Mouse (Mus musculus) megakaryocyte, embryonic 14.5 days (primary cell): ENCODE measurements around the gene Eif2b3. TPM values are rescaled to one million over a fixed set of nuclear protein-coding genes. Genes with fewer than 3 reads are reported as not detected.
A peak's percentile ranks its signal among the peaks of the same experiment; 100 is the strongest.

ENCODE experiments used
- H3K27me3 ChIP-seq: replicated peaks from 2 replicates; pipeline ENCODE3; 2012; ENCODE audit warnings: inconsistent platforms
- H3K36me3 ChIP-seq: replicated peaks from 2 replicates; pipeline ENCODE3; 2012; ENCODE audit warnings: low read length, inconsistent platforms, mixed read lengths
- H3K4me1 ChIP-seq: 2 replicates; pipeline ENCODE4 v1.6.1; 2012; ENCODE audit warnings: inconsistent platforms
- H3K4me3 ChIP-seq: replicated peaks from 2 replicates; pipeline ENCODE3; 2012; ENCODE audit warnings: moderate library complexity, mild to moderate bottlenecking, inconsistent platforms
- H3K9me3 ChIP-seq: 2 replicates; pipeline ENCODE4 v1.6.1; 2012; ENCODE audit warnings: inconsistent platforms
- FLI1 ChIP-seq: IDR thresholded peaks from 2 replicates; pipeline ENCODE4 v1.6.1; 2012; ENCODE audit warnings: low read length, inconsistent platforms, mixed read lengths
- GATA1 ChIP-seq: IDR thresholded peaks from 3 replicates; pipeline ENCODE4 v1.6.1; 2012; ENCODE audit warnings: mixed read lengths, low read length, inconsistent platforms, borderline replicate concordance
- polyA plus RNA-seq: library from polyadenylated mRNA; stranded (reverse); fragments of >175 nt; gene quantifications from 2 replicates; pipeline ENCODE4 v1.2.3, GENCODE M21; 2012; ENCODE audit warnings: low replicate concordance; ENCODE audit not compliant: insufficient read depth

Gene Eif2b3
- polyA plus RNA-seq, 1 experiment: 5.3 TPM

- Histone ChIP-seq H3K36me3 (peaks cover 50% of the 10 kb centered on the region), H3K27me3 (no peaks in the 10 kb centered on the region), H3K4me3 (no peak overlapping the region), H3K4me1 (peaks cover 5% of the 10 kb centered on the region), H3K9me3 (no peaks in the 10 kb centered on the region)
- no peak for TF ChIP-seq FLI1
- TF ChIP-seq GATA1: no peak
These were observed 30.3 kb downstream of the Eif2b3 start for GRCm38 (mm10) chr4:117049485-117049884.

DNA sequence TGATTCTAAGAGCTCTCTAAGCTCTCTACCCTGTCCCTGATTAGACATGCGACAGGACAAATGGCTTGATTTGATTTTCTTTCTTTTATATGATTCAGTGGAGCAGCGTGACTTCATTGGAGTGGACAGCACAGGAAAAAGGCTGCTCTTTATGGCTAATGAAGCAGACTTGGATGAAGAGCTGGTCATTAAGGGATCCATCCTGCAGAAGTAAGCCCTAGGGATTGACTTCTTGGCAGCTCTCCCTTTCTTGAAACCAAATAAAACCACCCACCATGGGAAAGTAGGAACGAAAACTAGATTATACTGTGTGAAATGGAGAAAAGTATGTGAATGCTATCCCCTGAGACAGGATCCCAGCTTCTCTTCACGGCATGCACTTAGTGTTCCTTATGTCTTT is 33.4 kb downstream of the Eif2b3 start:
- Histone ChIP-seq H3K4me1 (peaks cover 20% of the 10 kb centered on the region), H3K36me3 (peaks cover 40% of the 10 kb centered on the region), H3K4me3 (no peak overlapping the region), H3K9me3 (no peaks in the 10 kb centered on the region), H3K27me3 (no peaks in the 10 kb centered on the region)
- no peak for TF ChIP-seq GATA1
- TF ChIP-seq FLI1: no peak

GRCm38 (mm10) chr4:117053956-117054355 is 34.8 kb downstream of the Eif2b3 start:
- Histone ChIP-seq H3K36me3 (peaks cover 42% of the 10 kb centered on the region), H3K4me3 (no peak overlapping the region), H3K9me3 (no peaks in the 10 kb centered on the region), H3K27me3 (no peaks in the 10 kb centered on the region), H3K4me1 (peaks cover 22% of the 10 kb centered on the region)
- no peak for TF ChIP-seq FLI1
- TF ChIP-seq GATA1: no peak

- no peaks in the 10 kb centered on the region for H3K9me3 ChIP-seq
- peaks cover 22% of the 10 kb centered on the region for H3K4me1 ChIP-seq
- H3K4me3 ChIP-seq: no peak overlapping the region
- TF ChIP-seq FLI1 (no peak), GATA1 (no peak)
- peaks cover 51% of the 10 kb centered on the region for H3K36me3 ChIP-seq
- H3K27me3 ChIP-seq: no peaks in the 10 kb centered on the region
These were observed 36.9 kb downstream of the Eif2b3 start for GRCm38 (mm10) chr4:117056102-117056501.

DNA sequence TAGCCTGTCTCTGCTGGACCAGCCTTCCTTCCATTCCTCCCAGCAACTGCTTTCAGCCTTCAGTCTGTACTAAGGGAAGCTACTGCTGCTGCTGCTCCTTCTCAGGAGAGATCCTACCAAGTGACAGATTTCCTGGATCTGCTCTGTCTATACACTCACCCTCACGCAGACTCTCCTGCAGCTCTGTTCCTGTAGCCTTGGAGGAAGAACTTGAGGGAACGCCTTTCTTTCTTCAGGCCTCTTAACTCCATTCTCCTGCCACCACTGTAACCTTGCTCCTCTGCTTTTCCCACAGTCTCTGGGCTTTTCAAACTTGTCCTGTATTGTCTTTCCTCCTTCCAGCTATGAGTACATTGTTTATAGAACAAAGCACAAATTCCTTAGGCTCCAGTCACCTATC is 37.3 kb downstream of the Eif2b3 start:
- no peak for TF ChIP-seq GATA1
- Histone ChIP-seq H3K4me3 (no peak overlapping the region), H3K36me3 (peaks cover 52% of the 10 kb centered on the region)

GRCm38 (mm10) chr4:117058512-117058911 is 39.3 kb downstream of the Eif2b3 start:
- Histone ChIP-seq H3K9me3 (no peaks in the 10 kb centered on the region), H3K27me3 (no peaks in the 10 kb centered on the region), H3K36me3 (peaks cover 56% of the 10 kb centered on the region), H3K4me1 (peaks cover 26% of the 10 kb centered on the region), H3K4me3 (no peak overlapping the region)
- TF ChIP-seq GATA1 (no peak), FLI1 (no peak)

More for the DNA sequence above, 37.3 kb downstream of the Eif2b3 start:
- H3K27me3 ChIP-seq: no peaks in the 10 kb centered on the region
- peaks cover 22% of the 10 kb centered on the region for H3K4me1 ChIP-seq
- no peaks in the 10 kb centered on the region for H3K9me3 ChIP-seq

DNA sequence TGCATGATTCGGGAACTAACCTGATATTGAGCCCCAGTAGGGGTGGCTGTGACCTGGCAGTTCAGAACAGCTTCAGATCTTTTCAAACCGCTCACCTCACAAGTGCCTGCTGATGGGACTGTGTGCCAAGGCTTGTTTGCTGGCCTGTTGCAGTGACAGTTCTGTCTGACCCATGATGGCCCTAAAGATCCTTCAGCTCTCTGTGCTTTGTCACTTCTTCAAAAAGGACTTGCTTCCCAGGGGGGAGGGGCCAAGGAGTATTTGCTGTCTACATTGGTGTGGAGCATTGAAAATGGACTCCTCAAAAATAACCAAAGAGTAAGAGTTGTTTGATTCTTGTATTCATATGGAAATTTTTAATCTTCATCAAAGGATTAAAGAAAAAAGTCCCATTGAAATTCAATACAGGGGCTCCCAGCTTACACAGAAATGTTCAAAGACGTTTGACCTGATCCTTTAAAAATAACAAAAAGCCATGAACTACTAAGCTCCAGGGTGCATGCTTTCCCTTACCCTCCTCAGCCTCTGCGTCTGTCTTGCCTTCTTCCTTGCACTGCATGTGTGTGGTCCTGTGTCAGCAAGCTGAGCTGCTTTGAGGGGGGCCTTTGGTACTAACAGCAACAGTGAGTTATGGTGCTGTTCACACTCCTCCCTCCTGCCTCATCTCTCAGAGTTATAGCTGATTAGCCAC is 43.6 kb downstream of the Eif2b3 start:
- Histone ChIP-seq H3K4me3 (no peak overlapping the region), H3K36me3 (peaks cover 75% of the 10 kb centered on the region)
- TF ChIP-seq GATA1: no peak
- no peak for TF ChIP-seq FLI1

GRCm38 (mm10) chr4:117068035-117068434 is 48.8 kb downstream of the Eif2b3 start:
- Histone ChIP-seq H3K27me3 (no peaks in the 10 kb centered on the region), H3K36me3 (peaks cover 86% of the 10 kb centered on the region), H3K4me1 (peaks cover 30% of the 10 kb centered on the region), H3K4me3 (no peak overlapping the region), H3K9me3 (no peaks in the 10 kb centered on the region)
- TF ChIP-seq GATA1: no peak

More for the DNA sequence above, 43.6 kb downstream of the Eif2b3 start:
- H3K4me1 ChIP-seq: peaks cover 10% of the 10 kb centered on the region; the same call in 1 of the 2 replicates
- H3K27me3 ChIP-seq: no peaks in the 10 kb centered on the region
- H3K9me3 ChIP-seq: no peaks in the 10 kb centered on the region

- peaks cover 30% of the 10 kb centered on the region for H3K4me1 ChIP-seq
- no peaks in the 10 kb centered on the region for H3K9me3 ChIP-seq
- TF ChIP-seq GATA1 (no peak), FLI1 (no peak)
- H3K36me3 ChIP-seq: peaks cover 91% of the 10 kb centered on the region
- no peaks in the 10 kb centered on the region for H3K27me3 ChIP-seq
- no peak overlapping the region for H3K4me3 ChIP-seq
These were observed 50.4 kb downstream of the Eif2b3 start for GRCm38 (mm10) chr4:117069647-117070046.

DNA sequence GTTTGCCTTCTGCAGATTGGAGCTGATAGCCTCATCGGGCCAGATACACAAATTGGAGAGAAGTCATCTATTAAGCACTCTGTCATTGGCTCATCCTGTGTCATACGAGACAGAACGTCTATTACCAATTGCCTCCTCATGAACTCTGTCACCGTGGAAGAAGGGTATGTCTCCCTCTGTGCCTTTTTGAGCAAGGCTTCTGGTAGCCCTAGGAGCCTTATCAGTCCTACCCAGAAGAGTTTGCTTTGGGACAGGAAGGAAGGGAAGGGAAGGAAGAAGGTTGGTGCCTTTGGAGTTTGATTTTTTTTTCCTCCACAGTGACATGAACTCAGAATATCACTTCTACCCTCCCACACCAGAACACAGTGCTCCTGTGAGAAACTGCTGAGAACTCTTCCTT is 51.4 kb downstream of the Eif2b3 start:
- TF ChIP-seq GATA1 (no peak; the same call in 2 of the 3 replicates), FLI1 (no peak)
- H3K4me3 ChIP-seq: peak overlapping the region; percentile 50
- peaks cover 95% of the 10 kb centered on the region for H3K36me3 ChIP-seq
- peaks cover 30% of the 10 kb centered on the region for H3K4me1 ChIP-seq
- H3K9me3 ChIP-seq: no peaks in the 10 kb centered on the region
- H3K27me3 ChIP-seq: no peaks in the 10 kb centered on the region
